ENCODE assay signal across 9 mouse cellular contexts in genomic region chr14:18377944-18378575, GRCm38 (mm10). TPM values are rescaled to one million over a fixed set of nuclear protein-coding genes. Genes with fewer than 3 reads are reported as not detected.
DNase-seq lines count a peak whose midpoint lies in the region; TF ChIP-seq lines count a peak whose summit lies in the region.
"Had no signal": no experiment of that assay in that cellular context is flagged by ENCODE, and none has a peak within 500 bp of the region (broad histone marks: within the 10 kb centered on the region; RNA-seq: fewer than 3 reads in every experiment).

No protein-coding gene starts in this region.

- no peak overlapping the region for H3K4me3 ChIP-seq in gastrocnemius, adult 2 months
- H3K4me3 ChIP-seq: embryonic facial prominence, embryonic 12.5 days had no signal

- intact Hi-C loops in gastrocnemius, adult 2 months (cut with DNase I), result loop anchor here (10.0 kb wide), 1 partner anchor 87 kb away; no protein-coding TSS in a partner anchor
- intact Hi-C loops in gastrocnemius, postnatal 36 days (cut with DNase I), result loop anchor here (10.0 kb wide), 1 partner anchor 87 kb away; no protein-coding TSS in a partner anchor

- H3K27ac ChIP-seq in gastrocnemius, adult 2 months, result no peak overlapping the region
- H3K27ac ChIP-seq: embryonic facial prominence, embryonic 12.5 days had no signal

- no peak for DNase-seq in gastrocnemius, adult 2 months
- no peak for DNase-seq in gastrocnemius, postnatal 36 days
- DNase-seq in urinary bladder, adult 2 months (ENCODE audit: low spot score), result peak; percentile 23
- DNase-seq in urinary bladder, postnatal 14 days (ENCODE audit: low spot score), result no peak
- DNase-seq in left cerebral cortex, adult 11 months (ENCODE audit: low spot score), result peak; percentile 26
- DNase-seq in right cerebral cortex, postnatal 4 days, result peak; percentile 48
- no peak for DNase-seq in c-Kit-positive CD71-positive TER-119-positive erythroid progenitor cells, embryonic 14.5 days (ENCODE audit: low spot score)
- no peak for DNase-seq in adrenal gland, postnatal 36 days

- peak; percentile 58 for TF ChIP-seq CTCF in gastrocnemius, adult 2 months (IDR thresholded peaks at IDR 0.05)

RNA-seq across cellular contexts. Expression of gene Ube2e1, which starts 46.4 kb away (rescaled TPM):
- total RNA-seq in gastrocnemius, adult 2 months (2021), result 10 to 100 TPM; 86.5 to 95.5 TPM
- 100 to 1,000 TPM; 105 TPM for total RNA-seq in gastrocnemius, postnatal 36 days (2021)
- 73.6 and 90.5 TPM in 2 replicates for polyA plus RNA-seq in urinary bladder, adult 2 months (2012; rRNA removed)
- 10 to 100 TPM; 71.8 to 75.0 TPM for total RNA-seq in adrenal gland, postnatal 36 days (2021)

Comparison
In these comparisons a context has a peak if more than half of its experiments do, and no peak if none do; other contexts are left out.
1. DNase-seq: peak in urinary bladder, adult 2 months (single experiment), left cerebral cortex, adult 11 months (single experiment) and right cerebral cortex, postnatal 4 days (single experiment); none in gastrocnemius, adult 2 months (single experiment), gastrocnemius, postnatal 36 days (0 of 2), urinary bladder, postnatal 14 days (single experiment), c-Kit-positive CD71-positive TER-119-positive erythroid progenitor cells, embryonic 14.5 days (single experiment) and adrenal gland, postnatal 36 days (0 of 2).